Mouse (Mus musculus): Measurements from ENCODE around the gene Tmem274. TPM values are rescaled to one million over a fixed set of nuclear protein-coding genes. Genes with fewer than 3 reads are reported as not detected.

Gene Tmem274
- total RNA-seq, 2 experiments from 2014 or later: not detected

GRCm38 (mm10) chr4:149469557-149469956, 7.6 kb upstream of the Tmem274 start:
- no peak for DNase-seq (ENCODE audit: low spot score in 2 of 2)

GRCm38 (mm10) chr4:149475096-149475495, 2.1 kb upstream of the Tmem274 start:
- DNase-seq (ENCODE audit: low spot score in 2 of 2): no peak

- no peak for DNase-seq (ENCODE audit: low spot score in 2 of 2)
These were observed 7.4 kb downstream of the Tmem274 start for GRCm38 (mm10) chr4:149484566-149484965.

- peak; percentile 89 to 90 for DNase-seq (ENCODE audit: low spot score in 2 of 2)
These were observed 8.1 kb downstream of the Tmem274 start, which contains the start of the genes Nmnat1 and Lzic for GRCm38 (mm10) chr4:149485053-149485824. Gene Nmnat1, minus strand, starts transcription at chr4:149485202. Gene Lzic, plus strand, starts transcription at chr4:149485229.

- peak in 1 of 2 experiments; percentile 14 for DNase-seq (ENCODE audit: low spot score in 2 of 2)
These were observed 8.6 kb downstream of the Tmem274 start for GRCm38 (mm10) chr4:149485825-149486206.

GRCm38 (mm10) chr4:149487729-149488128, 10.6 kb downstream of the Tmem274 start:
- DNase-seq (ENCODE audit: low spot score in 2 of 2): no peak

- no peak for DNase-seq (ENCODE audit: low spot score in 2 of 2)
These were observed 12.4 kb downstream of the Tmem274 start for GRCm38 (mm10) chr4:149489415-149490240.

- no peak for DNase-seq (ENCODE audit: low spot score in 2 of 2)
These were observed 14.0 kb downstream of the Tmem274 start for GRCm38 (mm10) chr4:149491151-149491550.

GRCm38 (mm10) chr4:149496612-149497011, 19.4 kb downstream of the Tmem274 start:
- no peak for DNase-seq (ENCODE audit: low spot score in 2 of 2)

- no peak for DNase-seq (ENCODE audit: low spot score in 2 of 2)
These were observed 21.7 kb downstream of the Tmem274 start for GRCm38 (mm10) chr4:149498901-149499300.

- DNase-seq (ENCODE audit: low spot score in 2 of 2): no peak
These were observed 22.6 kb downstream of the Tmem274 start for GRCm38 (mm10) chr4:149499790-149500189.

- no peak for DNase-seq (ENCODE audit: low spot score in 2 of 2)
These were observed 27.2 kb downstream of the Tmem274 start for GRCm38 (mm10) chr4:149504363-149504762.

- no peak for DNase-seq (ENCODE audit: low spot score in 2 of 2)
These were observed 27.7 kb downstream of the Tmem274 start for GRCm38 (mm10) chr4:149504858-149505257.

- DNase-seq (ENCODE audit: low spot score in 2 of 2): no peak
These were observed 28.2 kb downstream of the Tmem274 start for GRCm38 (mm10) chr4:149505261-149505967.

GRCm38 (mm10) chr4:149506904-149507303, 29.7 kb downstream of the Tmem274 start:
- DNase-seq (ENCODE audit: low spot score in 2 of 2): no peak

- DNase-seq (ENCODE audit: low spot score in 2 of 2): no peak
These were observed 34.1 kb downstream of the Tmem274 start for GRCm38 (mm10) chr4:149511221-149511646.

GRCm38 (mm10) chr4:149512072-149512471, 34.9 kb downstream of the Tmem274 start:
- DNase-seq (ENCODE audit: low spot score in 2 of 2): no peak

GRCm38 (mm10) chr4:149515706-149516105, 38.5 kb downstream of the Tmem274 start:
- DNase-seq (ENCODE audit: low spot score in 2 of 2): no peak

GRCm38 (mm10) chr4:149517868-149518340, 40.7 kb downstream of the Tmem274 start, which contains the start of gene Ctnnbip1:
Gene Ctnnbip1, plus strand, starts transcription at chr4:149518236.
- peak; percentile 97 to 98 for DNase-seq (ENCODE audit: low spot score in 2 of 2)

GRCm38 (mm10) chr4:149518351-149519220, 41.4 kb downstream of the Tmem274 start:
- DNase-seq (ENCODE audit: low spot score in 2 of 2): peak in 1 of 2 experiments; percentile 18
